Mouse (Mus musculus) liver, postnatal 0 days (tissue): Measurements from ENCODE around the gene Msi2.

Experiments used
- CTCF ChIP-seq: sonication (generic); IDR thresholded peaks from 2 replicates; pipeline ENCODE4 v1.5.1; 2016; ENCODE audit warnings: antibody characterized with exemption, low read depth
- EP300 ChIP-seq: IDR thresholded peaks from 2 replicates; pipeline ENCODE4 v1.6.1; 2016; ENCODE audit warnings: antibody characterized with exemption, low read depth, mild to moderate bottlenecking

GRCm38 (mm10) chr11:88523511-88523910, 194.8 kb downstream of the Msi2 start:
- no peak for TF ChIP-seq CTCF
- no peak for TF ChIP-seq EP300
